Mouse (Mus musculus) intestine, embryonic 14.5 days (tissue): ENCODE results near the gene Spata2l. TPM values are rescaled to one million over a fixed set of nuclear protein-coding genes. Genes with fewer than 3 reads are reported as not detected.
A peak's percentile ranks its signal among the peaks of the same experiment; 100 is the strongest.

Experiments used
- ATAC-seq: fragments of 200-750 bp; cut with Nextera tagmentation; replicated peaks from 2 replicates; pipeline ENCODE4 v1.8.0; 2017; ENCODE audit warnings: low read depth, moderate number of reproducible peaks, moderate TSS enrichment, moderate library complexity; ENCODE audit not compliant: low FRiP score, low TSS enrichment
- DNase-seq: peaks from one replicate; pipeline ENCODE4 v3.0.0-alpha.2; 2018; ENCODE audit warnings: low spot score
- H3K27ac ChIP-seq: fragments of 300-500 bp; sonication (generic); 2 replicates; pipeline ENCODE4 v1.5.1; 2014; ENCODE audit warnings: low read depth, mild to moderate bottlenecking, control low read depth
- H3K27me3 ChIP-seq: fragments of 300-500 bp; sonication (generic); replicated peaks from 2 replicates; pipeline ENCODE4 v1.6.1; 2014; ENCODE audit warnings: low read length, control low read depth; ENCODE audit not compliant: control insufficient read depth, insufficient read depth
- H3K36me3 ChIP-seq: fragments of 300-500 bp; sonication (generic); 2 replicates; pipeline ENCODE4 v1.6.1; 2014; ENCODE audit warnings: low read length, control low read depth; ENCODE audit not compliant: control insufficient read depth, insufficient read depth
- H3K4me1 ChIP-seq: fragments of 300-500 bp; sonication (generic); replicated peaks from 2 replicates; pipeline ENCODE4 v1.6.1; 2014; ENCODE audit warnings: low read length, control low read depth, mixed read lengths; ENCODE audit not compliant: control insufficient read depth, insufficient read depth
- H3K4me2 ChIP-seq: fragments of 300-500 bp; sonication (generic); 2 replicates; pipeline ENCODE4 v1.6.1; 2014; ENCODE audit warnings: low read length
- H3K4me3 ChIP-seq: fragments of 300-500 bp; sonication (generic); 2 replicates; pipeline ENCODE4 v1.5.1; 2014; ENCODE audit warnings: low read depth, low read length, control low read depth, mixed read lengths
- H3K9ac ChIP-seq: fragments of 300-500 bp; sonication (generic); 2 replicates; pipeline ENCODE4 v1.6.1; 2014; ENCODE audit warnings: mild to moderate bottlenecking, low read length
- H3K9me3 ChIP-seq: fragments of 300-500 bp; sonication (generic); 2 replicates; pipeline ENCODE4 v1.6.1; 2016; ENCODE audit warnings: low read length, control low read depth; ENCODE audit not compliant: control insufficient read depth
- WGBS: fragments of 180-500 bp; shearing (Covaris S2); extraction: QIAGEN DNeasy Blood & Tissue Kit; methylation state at CpG from one replicate; pipeline ENCODE4 v1.1.7; 2014; 5-methylcytosine and 5-hydroxymethylcytosine counted together
- polyA plus RNA-seq: library from polyadenylated mRNA; unstranded; fragments of >200 nt; fragmentation: Nextera tagmentation; extraction: Ambion mirVana; gene quantifications from 2 replicates; pipeline ENCODE4 v1.2.1, GENCODE M21; 2014

The Spata2l gene
- polyA plus RNA-seq, 1 experiment from 2014 or later = 3.7 TPM

DNA sequence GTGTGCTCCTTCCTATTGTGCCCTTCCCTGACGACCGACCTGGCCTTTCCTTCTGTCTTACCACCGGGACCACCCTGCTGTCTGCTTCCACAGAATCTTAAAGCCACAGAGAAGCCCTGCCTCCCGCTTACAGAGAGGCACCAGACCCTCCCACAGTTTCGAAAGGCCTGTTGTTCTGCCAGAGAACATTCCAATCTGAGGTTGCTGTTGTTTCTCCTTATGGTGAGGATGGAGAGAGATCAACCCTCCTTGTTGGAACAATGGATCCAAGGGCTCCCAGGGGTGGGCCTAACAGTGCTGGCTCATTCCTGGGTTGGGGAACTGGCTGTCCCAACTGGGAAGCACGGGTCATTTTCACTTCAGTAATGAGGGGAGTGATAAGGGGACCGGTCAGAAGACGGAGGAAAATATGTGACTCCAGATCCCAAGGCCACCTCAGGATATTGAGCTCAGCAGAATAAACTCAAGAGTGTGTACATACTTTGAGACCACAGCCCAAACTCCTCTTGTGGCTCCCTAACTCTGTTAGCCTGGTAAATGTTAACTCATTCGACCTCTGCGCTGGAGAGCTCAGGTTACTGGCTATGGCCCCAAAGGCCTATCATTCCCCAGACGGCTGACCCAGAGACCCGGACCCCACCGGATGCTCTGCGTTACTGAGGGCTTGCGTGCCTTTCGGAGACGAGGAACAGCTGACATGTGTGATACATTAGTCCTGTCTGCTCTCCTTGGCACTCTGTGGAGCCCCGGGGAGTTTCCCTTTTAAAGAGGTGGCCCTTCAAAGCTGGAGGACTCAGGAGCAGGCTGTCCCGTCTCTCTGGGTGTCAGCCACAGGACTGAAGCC, 50.2 kb downstream of the Spata2l start, which contains the start of gene Dpep1:
Gene Dpep1 (plus strand): TSS at position 677 of the 844 bp plus-strand sequence.
- H3K4me2 ChIP-seq = no peak within 1 kb of the TSS
- peaks cover 11% of the 10 kb centered on the region for H3K4me1 ChIP-seq
- H3K9ac ChIP-seq = peak within 1 kb of the TSS; percentile 32; the same call in 1 of the 2 replicates
- 0 out of 2 replicates have a peak, but pooled peaks have one; percentile 10 for ATAC-seq
- no peaks in the 10 kb centered on the region for H3K36me3 ChIP-seq
- peak within 1 kb of the TSS; percentile 43; the same call in 1 of the 2 replicates for H3K27ac ChIP-seq
- H3K4me3 ChIP-seq = no peak within 1 kb of the TSS
- H3K27me3 ChIP-seq = no peaks in the 10 kb centered on the region
- no peaks in the 10 kb centered on the region for H3K9me3 ChIP-seq
- peak; percentile 55 for DNase-seq
- WGBS = 20% methylated on average over 19 of the region's 19 CpGs

DNA sequence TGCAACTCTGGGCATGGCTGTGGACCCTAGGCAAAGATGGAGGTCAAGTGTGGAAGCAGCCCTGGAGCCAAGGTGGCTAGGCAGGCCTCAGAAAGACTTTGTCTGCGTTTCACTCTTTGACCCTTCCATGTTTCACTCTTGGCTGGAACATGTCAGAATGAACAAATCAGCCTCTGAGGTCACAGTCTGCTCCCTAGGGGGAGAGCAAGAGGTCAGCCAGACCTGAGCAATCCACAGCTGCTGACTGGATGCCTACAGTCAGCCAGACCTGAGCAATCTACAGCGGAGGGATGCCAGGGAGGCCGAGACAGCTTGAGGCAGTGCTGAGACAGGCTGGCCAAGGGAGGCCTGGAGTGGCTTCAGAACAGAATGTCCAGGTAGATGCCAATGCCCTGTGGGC, 54.6 kb downstream of the Spata2l start:
- Histone ChIP-seq H3K4me2 (no peak overlapping the region), H3K36me3 (no peaks in the 10 kb centered on the region), H3K27me3 (no peaks in the 10 kb centered on the region), H3K27ac (no peak overlapping the region), H3K9me3 (no peaks in the 10 kb centered on the region), H3K9ac (no peak overlapping the region), H3K4me1 (peaks cover 10% of the 10 kb centered on the region), H3K4me3 (no peak overlapping the region)
- no peak for DNase-seq
- no peak for ATAC-seq
- 53% methylated on average over 3 of the region's 3 CpGs for WGBS

Other genes starting within 250 kb of the Spata2l start
- 45.9 and 47.4 TPM in 2 replicates for gene Ankrd11, start 194.0 kb downstream of the Spata2l start, polyA plus RNA-seq
- gene Spg7, start 173.3 kb downstream of the Spata2l start, polyA plus RNA-seq = 46.0 and 47.2 TPM in 2 replicates
- 1,906 and 1,976 TPM in 2 replicates for gene Rpl13, start 133.9 kb downstream of the Spata2l start, polyA plus RNA-seq
- 0.70 and 0.85 TPM in 2 replicates for gene Cpne7, start 118.9 kb downstream of the Spata2l start, polyA plus RNA-seq
- 17.5 and 18.7 TPM in 2 replicates for gene Sult5a1, start 77.9 kb downstream of the Spata2l start, polyA plus RNA-seq
- 0.28 and 1.3 TPM in 2 replicates for gene Dpep1, start 50.0 kb downstream of the Spata2l start, polyA plus RNA-seq
- gene Chmp1a, start 23.5 kb downstream of the Spata2l start, polyA plus RNA-seq = 107 and 110 TPM in 2 replicates
- gene Spata33, start 23.4 kb downstream of the Spata2l start, polyA plus RNA-seq = 3.1 and 3.3 TPM in 2 replicates
- gene Cdk10, start 11.4 kb downstream of the Spata2l start, polyA plus RNA-seq = 31.1 and 32.6 TPM in 2 replicates
- gene Zfp276, start 18.0 kb upstream of the Spata2l start, polyA plus RNA-seq = 20.5 and 25.5 TPM in 2 replicates
- gene Vps9d1, start 18.1 kb upstream of the Spata2l start, polyA plus RNA-seq = 23.2 and 25.9 TPM in 2 replicates
- 29.8 and 32.0 TPM in 2 replicates for gene Fanca, start 82.3 kb upstream of the Spata2l start, polyA plus RNA-seq
- gene Spire2, start 96.5 kb upstream of the Spata2l start, polyA plus RNA-seq = 1.8 and 2.9 TPM in 2 replicates
- gene Tcf25, start 137.5 kb upstream of the Spata2l start, polyA plus RNA-seq = 164 and 170 TPM in 2 replicates
- gene Mc1r, start 170.9 kb upstream of the Spata2l start, polyA plus RNA-seq = not detected in 2 replicates
- gene Tubb3, start 175.2 kb upstream of the Spata2l start, polyA plus RNA-seq = 98.5 and 103 TPM in 2 replicates
- 32.6 and 36.6 TPM in 2 replicates for gene Def8, start 187.3 kb upstream of the Spata2l start, polyA plus RNA-seq
- 36.8 and 40.8 TPM in 2 replicates for gene Afg3l1, start 241.7 kb upstream of the Spata2l start, polyA plus RNA-seq